Mouse (Mus musculus): ENCODE measurements around the gene 1700001C02Rik. TPM values are rescaled to one million over a fixed set of nuclear protein-coding genes. Genes with fewer than 3 reads are reported as not detected.

The 1700001C02Rik gene
- polyA plus RNA-seq, 1 experiment from 2014 or later = not detected

DNA sequence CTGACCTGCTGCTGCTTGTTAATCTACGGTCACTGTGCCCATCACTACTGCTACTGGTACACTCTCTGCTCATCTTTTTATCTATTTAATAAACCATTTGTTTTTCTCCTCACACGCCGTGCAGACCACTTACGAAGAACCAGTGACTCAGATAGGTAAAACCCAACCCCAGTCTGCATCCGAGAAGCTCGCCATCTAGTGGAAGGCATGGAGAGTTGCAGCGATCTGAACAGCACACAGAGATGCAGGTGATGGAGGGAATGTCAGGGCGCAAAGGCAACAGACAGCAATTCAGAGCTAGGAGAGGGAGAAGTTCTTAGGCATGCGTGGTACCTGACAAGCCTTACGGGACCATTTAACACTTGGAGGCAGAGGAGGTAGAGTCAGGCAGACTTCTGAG is 10.7 kb downstream of the 1700001C02Rik start:
- 43% methylated on average over 10 of the region's 10 CpGs for WGBS (ENCODE audit: missing documents)
- Histone ChIP-seq H3K27ac (no peak overlapping the region), H3K4me3 (ENCODE audit: inconsistent target) (no peak overlapping the region), H3K79me2 (ENCODE audit: inconsistent target) (no peaks in the 10 kb centered on the region), H3K36me3 (ENCODE audit: inconsistent target) (no peaks in the 10 kb centered on the region)

DNA sequence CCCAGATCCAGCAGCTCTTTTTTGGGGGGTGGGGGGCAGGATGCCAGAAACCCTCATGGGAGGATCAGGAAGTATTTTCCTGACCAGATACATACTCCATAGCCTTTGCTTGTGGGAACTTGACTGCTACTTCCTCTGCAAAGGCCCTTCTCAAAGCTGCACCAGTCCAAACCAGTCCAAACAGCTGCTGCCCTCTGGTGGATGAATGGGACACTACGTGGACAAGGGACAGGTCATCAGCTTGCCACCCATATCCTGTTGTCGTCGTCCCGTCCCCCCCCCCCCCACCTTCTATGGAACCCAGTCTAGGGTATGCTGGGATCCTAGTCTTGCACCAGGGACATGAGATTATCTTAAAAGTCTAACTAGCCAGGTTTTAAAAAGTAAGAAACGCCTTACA is 16.5 kb downstream of the 1700001C02Rik start:
- H3K27ac ChIP-seq = no peak overlapping the region
- H3K4me3 ChIP-seq (ENCODE audit: inconsistent target) = no peak overlapping the region
- no peaks in the 10 kb centered on the region for H3K79me2 ChIP-seq (ENCODE audit: inconsistent target)
- 44% methylated on average over 2 of the region's 5 CpGs for WGBS (ENCODE audit: missing documents)
- H3K36me3 ChIP-seq (ENCODE audit: inconsistent target) = no peaks in the 10 kb centered on the region

DNA sequence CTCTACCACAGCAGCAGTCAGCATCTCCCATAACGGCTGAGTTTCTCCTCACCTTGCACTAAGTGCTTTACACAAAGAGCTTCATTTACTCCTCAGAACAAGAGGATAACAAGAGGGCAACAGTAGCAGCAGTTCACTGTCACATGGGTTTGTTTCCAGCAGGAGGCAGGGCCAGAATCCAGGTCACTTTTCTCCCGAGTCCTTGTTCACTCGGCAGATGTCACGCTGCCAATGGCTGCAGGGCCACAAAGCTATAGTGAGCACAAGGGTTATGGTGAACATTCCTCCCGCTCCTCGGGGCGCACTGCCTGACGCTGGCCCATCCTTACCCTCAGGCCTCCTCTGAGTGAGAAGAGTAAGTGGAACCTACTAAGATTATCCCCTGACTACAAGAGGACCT is 17.7 kb downstream of the 1700001C02Rik start:
- Histone ChIP-seq H3K4me3 (ENCODE audit: inconsistent target) (no peak overlapping the region), H3K79me2 (ENCODE audit: inconsistent target) (no peaks in the 10 kb centered on the region), H3K36me3 (ENCODE audit: inconsistent target) (no peaks in the 10 kb centered on the region), H3K27ac (no peak overlapping the region)
- 88% methylated on average over 8 of the region's 8 CpGs for WGBS (ENCODE audit: missing documents)

DNA sequence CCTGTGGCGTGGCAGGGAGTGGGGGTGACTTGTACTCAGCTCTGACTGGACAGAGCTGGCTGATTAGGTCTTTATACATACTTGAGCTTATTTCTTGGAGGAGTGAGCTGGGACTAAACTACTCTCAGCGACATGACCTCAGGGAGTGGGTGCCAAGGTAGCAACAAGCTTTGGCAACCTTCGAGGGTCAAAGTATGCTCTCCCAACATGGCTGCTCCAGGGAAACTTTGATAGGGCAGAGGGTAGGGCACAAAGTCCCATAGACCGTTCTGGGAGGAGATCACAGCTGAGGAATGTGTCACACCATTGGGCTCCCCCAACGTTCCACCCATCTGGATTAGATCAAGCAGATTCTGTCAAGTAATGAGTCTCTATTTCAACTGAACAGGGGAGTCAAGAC is 18.7 kb downstream of the 1700001C02Rik start:
- 90% methylated on average over 5 of the region's 5 CpGs for WGBS (ENCODE audit: missing documents)
- no peaks in the 10 kb centered on the region for H3K36me3 ChIP-seq (ENCODE audit: inconsistent target)
- no peak overlapping the region for H3K4me3 ChIP-seq (ENCODE audit: inconsistent target)
- H3K79me2 ChIP-seq (ENCODE audit: inconsistent target) = no peaks in the 10 kb centered on the region
- no peak overlapping the region for H3K27ac ChIP-seq

DNA sequence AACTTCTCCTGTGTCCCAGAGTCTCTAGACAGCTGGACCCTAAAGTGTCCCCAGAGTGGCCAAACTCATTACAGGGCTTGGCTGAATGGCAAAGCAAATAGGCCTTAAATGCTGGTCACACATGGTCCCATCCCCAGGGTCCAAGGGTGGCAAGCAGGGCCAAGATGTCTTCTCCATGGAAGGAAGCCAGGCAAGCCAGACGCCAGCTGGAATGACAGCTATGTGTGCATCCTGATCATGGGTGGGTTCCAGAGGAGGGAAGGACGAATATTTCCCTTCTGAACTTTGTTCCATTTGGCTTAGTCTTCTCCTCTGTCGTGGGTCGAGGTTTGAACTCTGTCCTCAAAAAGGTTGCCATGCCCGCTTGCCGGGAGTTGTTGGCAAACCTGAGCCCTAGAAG is 19.3 kb downstream of the 1700001C02Rik start:
- Histone ChIP-seq H3K36me3 (ENCODE audit: inconsistent target) (no peaks in the 10 kb centered on the region), H3K79me2 (ENCODE audit: inconsistent target) (no peaks in the 10 kb centered on the region), H3K4me3 (ENCODE audit: inconsistent target) (no peak overlapping the region), H3K27ac (no peak overlapping the region)
- 85% methylated on average over 6 of the region's 6 CpGs for WGBS (ENCODE audit: missing documents)

DNA sequence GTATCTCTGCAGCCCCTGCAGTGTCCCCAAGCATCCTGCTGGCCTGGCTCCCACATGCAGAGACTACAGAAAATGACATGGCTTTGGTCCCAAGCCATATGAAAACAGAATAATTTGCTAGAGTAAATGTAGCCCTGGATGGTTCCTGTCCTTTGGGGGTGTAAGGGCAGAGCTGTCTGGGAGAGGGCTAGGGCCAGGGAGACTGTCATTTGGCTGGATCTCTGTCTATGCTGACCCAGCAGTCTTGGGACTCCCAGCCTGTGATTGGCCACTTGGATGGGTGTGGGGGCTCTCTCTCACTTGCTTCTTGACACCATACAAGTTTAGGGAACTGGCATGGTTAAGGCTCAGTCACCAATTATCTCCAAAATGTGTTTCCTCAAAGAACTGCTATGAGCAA is 24.4 kb downstream of the 1700001C02Rik start:
- Histone ChIP-seq H3K27ac (no peak overlapping the region), H3K4me3 (ENCODE audit: inconsistent target) (no peak overlapping the region), H3K79me2 (ENCODE audit: inconsistent target) (no peaks in the 10 kb centered on the region), H3K36me3 (ENCODE audit: inconsistent target) (no peaks in the 10 kb centered on the region)

DNA sequence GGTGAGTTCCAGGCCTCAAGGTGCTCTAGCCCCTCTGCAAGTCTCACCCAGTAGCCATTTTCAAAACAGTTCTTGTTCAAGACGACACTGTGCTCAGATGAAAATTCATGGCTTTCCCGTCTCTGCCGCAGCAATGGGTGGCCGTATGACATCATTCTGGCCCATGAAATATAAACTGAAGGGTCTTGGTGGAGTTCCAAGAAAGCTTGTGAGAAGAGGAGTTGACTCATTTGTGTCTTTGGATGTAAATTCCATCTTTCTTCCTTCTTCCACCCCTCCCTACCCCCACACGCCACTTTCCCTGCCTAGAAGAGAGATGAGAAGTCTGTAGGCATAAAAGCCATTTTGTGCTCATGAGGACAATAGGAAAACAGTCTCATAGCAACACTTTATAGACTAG is 25.0 kb downstream of the 1700001C02Rik start:
- no peak overlapping the region for H3K4me3 ChIP-seq (ENCODE audit: inconsistent target)
- WGBS (ENCODE audit: missing documents) = 92% methylated on average over 4 of the region's 5 CpGs
- H3K36me3 ChIP-seq (ENCODE audit: inconsistent target) = no peaks in the 10 kb centered on the region
- no peak overlapping the region for H3K27ac ChIP-seq
- H3K79me2 ChIP-seq (ENCODE audit: inconsistent target) = no peaks in the 10 kb centered on the region

DNA sequence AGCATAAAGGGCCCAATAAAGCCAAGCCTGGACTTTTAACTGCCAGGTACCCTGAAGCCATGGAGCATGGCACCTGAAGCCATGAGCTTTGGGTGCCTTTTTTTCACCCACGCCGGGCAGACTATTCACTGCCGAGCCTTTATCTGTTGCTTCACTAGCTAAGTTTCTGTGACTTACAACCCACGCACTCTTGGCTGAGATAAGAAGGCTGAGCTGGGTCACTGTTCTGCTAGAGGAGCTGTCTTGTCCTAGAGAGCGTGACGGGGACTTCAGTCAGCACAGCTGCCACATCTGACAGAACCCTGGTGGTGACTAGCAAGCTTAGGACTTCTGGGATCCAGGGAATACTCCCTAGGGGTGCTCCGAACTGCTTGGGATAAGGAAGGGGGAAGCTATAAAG is 27.9 kb downstream of the 1700001C02Rik start:
- no peak overlapping the region for H3K27ac ChIP-seq
- 89% methylated on average over 7 of the region's 7 CpGs for WGBS (ENCODE audit: missing documents)

DNA sequence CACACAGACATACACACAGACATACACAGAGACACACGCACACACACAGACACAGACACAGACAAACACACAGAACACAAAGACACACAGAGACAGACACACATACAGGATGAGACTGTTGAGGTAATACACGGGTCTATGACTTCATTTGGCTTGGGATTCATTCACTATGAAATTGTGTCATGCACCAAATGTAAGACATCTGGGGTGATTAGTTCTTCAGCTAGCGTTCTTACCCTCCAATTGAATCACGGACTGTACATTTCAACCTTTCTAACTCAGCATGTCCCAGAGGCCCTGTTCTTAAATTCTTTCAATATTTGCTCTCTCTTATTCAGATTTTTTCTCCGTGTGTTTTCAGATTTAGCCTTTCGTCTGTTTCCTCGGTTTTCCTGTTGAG is 28.8 kb downstream of the 1700001C02Rik start:
- Histone ChIP-seq H3K27ac (no peak overlapping the region), H3K4me3 (ENCODE audit: inconsistent target) (no peak overlapping the region), H3K36me3 (ENCODE audit: inconsistent target) (no peaks in the 10 kb centered on the region), H3K79me2 (ENCODE audit: inconsistent target) (no peaks in the 10 kb centered on the region)
- WGBS (ENCODE audit: missing documents) = 93% methylated on average over 7 of the region's 7 CpGs

More for the DNA sequence above, 27.9 kb downstream of the 1700001C02Rik start:
- Histone ChIP-seq H3K36me3 (ENCODE audit: inconsistent target) (no peaks in the 10 kb centered on the region), H3K79me2 (ENCODE audit: inconsistent target) (no peaks in the 10 kb centered on the region), H3K4me3 (ENCODE audit: inconsistent target) (no peak overlapping the region)

DNA sequence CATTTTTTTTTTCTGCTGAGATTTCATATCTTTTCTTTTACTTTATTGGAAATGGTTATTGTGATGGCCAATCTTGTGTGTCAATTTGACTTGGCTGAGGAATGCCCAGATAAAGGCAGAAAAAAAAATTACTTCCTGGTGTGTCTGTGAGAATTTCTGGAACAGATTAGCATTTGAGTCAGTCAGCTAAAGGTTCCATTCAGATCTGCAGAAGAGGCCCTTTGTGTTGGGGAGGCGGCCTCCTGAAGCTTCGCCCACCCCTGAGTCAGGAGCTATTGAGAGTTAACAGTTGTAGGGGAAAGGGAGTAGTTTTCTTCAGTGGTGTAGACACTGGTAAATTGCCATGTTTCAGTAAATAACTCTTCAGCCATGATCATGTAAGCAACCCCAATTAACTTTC is 29.4 kb downstream of the 1700001C02Rik start:
- no peaks in the 10 kb centered on the region for H3K36me3 ChIP-seq (ENCODE audit: inconsistent target)
- WGBS (ENCODE audit: missing documents) = 100% methylated on average over 2 of the region's 2 CpGs
- no peak overlapping the region for H3K4me3 ChIP-seq (ENCODE audit: inconsistent target)
- no peak overlapping the region for H3K27ac ChIP-seq
- H3K79me2 ChIP-seq (ENCODE audit: inconsistent target) = no peaks in the 10 kb centered on the region

DNA sequence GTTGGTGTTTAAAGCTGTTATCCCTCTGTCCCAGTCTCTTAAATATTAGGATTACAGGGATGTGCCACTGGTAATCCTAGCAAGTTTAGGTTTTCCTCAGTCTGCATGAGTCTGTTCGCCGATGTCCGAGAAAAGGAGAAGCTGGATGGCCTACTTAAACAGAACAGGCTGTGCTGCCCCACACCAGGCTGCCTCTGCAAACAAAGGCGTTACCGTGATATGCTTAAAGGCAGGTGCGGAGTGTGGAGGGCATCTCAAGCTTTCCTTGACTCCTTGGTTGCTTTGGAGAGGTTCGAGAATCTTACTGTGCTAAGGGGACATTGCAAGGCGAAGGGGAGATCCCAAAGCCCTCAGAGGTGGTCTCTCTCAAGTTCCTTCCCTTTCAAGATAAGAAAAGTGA is 31.0 kb downstream of the 1700001C02Rik start:
- 87% methylated on average over 8 of the region's 8 CpGs for WGBS (ENCODE audit: missing documents)
- no peak overlapping the region for H3K27ac ChIP-seq
- no peaks in the 10 kb centered on the region for H3K79me2 ChIP-seq (ENCODE audit: inconsistent target)
- H3K4me3 ChIP-seq (ENCODE audit: inconsistent target) = no peak overlapping the region
- H3K36me3 ChIP-seq (ENCODE audit: inconsistent target) = no peaks in the 10 kb centered on the region

DNA sequence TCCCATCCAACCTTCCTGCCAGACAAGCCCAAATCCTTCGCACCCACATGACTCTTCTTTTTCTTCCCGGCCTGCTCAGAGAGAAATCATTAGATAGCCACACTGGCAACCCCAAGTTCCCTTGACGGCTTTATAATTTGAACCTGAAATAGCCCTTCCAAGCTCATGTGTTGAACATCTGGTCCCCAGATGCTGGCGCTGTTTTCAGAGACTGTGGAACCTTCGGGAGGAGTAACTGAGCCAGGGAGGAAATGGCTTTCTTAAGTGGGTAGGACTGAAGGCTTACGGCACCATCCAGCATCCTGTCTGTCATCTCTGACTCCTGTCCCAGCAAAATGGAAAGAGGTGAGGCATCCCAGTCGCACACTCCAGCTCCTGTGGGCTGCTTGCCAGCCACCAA is 31.5 kb downstream of the 1700001C02Rik start:
- Histone ChIP-seq H3K27ac (no peak overlapping the region), H3K4me3 (ENCODE audit: inconsistent target) (no peak overlapping the region), H3K36me3 (ENCODE audit: inconsistent target) (no peaks in the 10 kb centered on the region), H3K79me2 (ENCODE audit: inconsistent target) (no peaks in the 10 kb centered on the region)
- WGBS (ENCODE audit: missing documents) = 90% methylated on average over 7 of the region's 7 CpGs

DNA sequence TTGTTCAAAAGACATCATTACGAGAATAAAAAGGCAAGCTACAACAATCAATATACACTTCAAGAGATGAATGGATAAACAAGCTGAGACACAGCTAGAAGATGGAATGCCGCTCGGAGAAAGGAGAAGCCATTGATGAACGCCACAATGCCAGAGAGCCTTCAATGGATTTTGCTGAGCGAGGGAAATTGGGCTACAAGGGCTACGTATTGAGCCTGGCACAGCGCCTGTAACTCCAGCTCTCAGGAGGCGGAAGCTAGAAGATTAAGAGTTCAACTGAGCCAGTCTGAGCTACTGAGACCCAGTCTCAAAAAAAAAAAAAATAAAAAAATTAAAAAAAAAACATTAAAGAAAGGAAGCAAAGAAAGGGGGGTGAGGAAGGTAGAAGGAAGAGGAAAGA is 47.3 kb downstream of the 1700001C02Rik start:
- 97% methylated on average over 8 of the region's 8 CpGs for WGBS (ENCODE audit: missing documents)
- no peak overlapping the region for H3K4me3 ChIP-seq (ENCODE audit: inconsistent target)
- no peaks in the 10 kb centered on the region for H3K36me3 ChIP-seq (ENCODE audit: inconsistent target)
- H3K79me2 ChIP-seq (ENCODE audit: inconsistent target) = no peaks in the 10 kb centered on the region
- no peak overlapping the region for H3K27ac ChIP-seq

DNA sequence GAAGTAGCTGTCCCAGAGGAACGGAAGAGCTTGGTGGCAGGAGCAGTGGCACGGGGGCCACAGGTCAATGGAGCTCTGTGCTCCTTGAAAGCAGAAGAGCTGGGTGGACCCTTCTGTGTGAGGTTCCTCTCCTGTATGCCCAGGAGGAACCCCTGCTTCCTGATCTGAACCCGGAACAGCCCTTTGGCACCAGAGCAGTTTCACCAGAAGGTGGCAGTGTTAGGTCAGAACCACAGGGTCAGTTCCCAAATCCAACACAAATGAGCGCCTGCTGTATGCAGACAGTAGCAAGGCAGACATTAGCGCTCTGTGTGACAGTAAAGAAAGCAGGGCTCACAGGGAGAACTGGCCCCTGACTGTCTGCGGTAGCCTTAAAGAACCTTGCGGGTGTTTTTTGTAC is 50.5 kb downstream of the 1700001C02Rik start:
- Histone ChIP-seq H3K27ac (no peak overlapping the region), H3K4me3 (ENCODE audit: inconsistent target) (no peak overlapping the region), H3K36me3 (ENCODE audit: inconsistent target) (no peaks in the 10 kb centered on the region), H3K79me2 (ENCODE audit: inconsistent target) (no peaks in the 10 kb centered on the region)
- WGBS (ENCODE audit: missing documents) = 49% methylated on average over 7 of the region's 7 CpGs

DNA sequence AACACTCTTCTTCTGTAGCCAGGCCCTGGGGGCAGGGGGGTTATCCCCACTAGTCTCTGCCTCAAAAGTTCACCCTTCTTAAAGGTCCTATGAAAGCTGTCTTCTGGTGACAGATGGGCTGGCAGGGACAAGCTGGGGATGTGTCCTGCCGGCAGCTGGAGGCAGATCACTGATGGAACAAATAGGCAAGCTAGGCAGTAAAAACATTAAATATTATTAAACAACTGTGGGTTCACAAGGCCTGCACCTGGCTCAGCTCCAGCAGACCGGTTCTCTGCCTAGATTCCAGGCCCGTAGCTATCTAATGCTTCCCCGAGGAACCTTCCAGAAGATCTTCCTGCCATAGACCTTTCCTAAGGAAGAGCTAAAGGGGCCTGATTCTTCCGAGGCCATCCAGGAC is 52.3 kb downstream of the 1700001C02Rik start:
- no peaks in the 10 kb centered on the region for H3K36me3 ChIP-seq (ENCODE audit: inconsistent target)
- H3K27ac ChIP-seq = no peak overlapping the region
- WGBS (ENCODE audit: missing documents) = 97% methylated on average over 5 of the region's 5 CpGs
- H3K4me3 ChIP-seq (ENCODE audit: inconsistent target) = no peak overlapping the region
- no peaks in the 10 kb centered on the region for H3K79me2 ChIP-seq (ENCODE audit: inconsistent target)

DNA sequence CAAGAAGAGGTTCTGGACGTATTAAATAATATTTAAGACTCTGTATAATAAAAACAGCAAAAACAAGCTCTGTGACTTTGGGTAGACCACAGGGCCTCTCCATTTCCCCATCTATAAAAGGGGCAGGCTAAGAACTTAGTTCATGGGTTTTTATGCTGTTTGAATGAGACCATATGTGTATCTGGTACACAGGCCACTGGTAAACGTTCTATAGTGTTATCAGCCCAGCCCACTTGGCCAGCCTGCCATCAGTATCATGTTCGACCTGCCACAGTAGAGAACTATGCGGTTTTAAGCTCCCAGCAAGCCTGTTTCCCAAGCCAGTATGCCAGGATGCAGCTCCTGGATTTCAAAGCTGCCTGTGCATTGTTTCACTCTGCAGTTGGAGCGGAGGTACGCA is 52.7 kb downstream of the 1700001C02Rik start:
- Histone ChIP-seq H3K36me3 (ENCODE audit: inconsistent target) (no peaks in the 10 kb centered on the region), H3K27ac (no peak overlapping the region), H3K79me2 (ENCODE audit: inconsistent target) (no peaks in the 10 kb centered on the region), H3K4me3 (ENCODE audit: inconsistent target) (no peak overlapping the region)
- WGBS (ENCODE audit: missing documents) = 86% methylated on average over 6 of the region's 6 CpGs
